Mouse (Mus musculus) CD4-positive, CD25-positive, alpha-beta regulatory T cell, adult 2 months (primary cell): Measurements from ENCODE around the gene Slc25a51.

Experiments used
- DNase-seq: peaks from one replicate; pipeline ENCODE4 v3.0.0-alpha.2; 2012; ENCODE audit warnings: low read depth, low spot score

The Slc25a51 gene

DNA sequence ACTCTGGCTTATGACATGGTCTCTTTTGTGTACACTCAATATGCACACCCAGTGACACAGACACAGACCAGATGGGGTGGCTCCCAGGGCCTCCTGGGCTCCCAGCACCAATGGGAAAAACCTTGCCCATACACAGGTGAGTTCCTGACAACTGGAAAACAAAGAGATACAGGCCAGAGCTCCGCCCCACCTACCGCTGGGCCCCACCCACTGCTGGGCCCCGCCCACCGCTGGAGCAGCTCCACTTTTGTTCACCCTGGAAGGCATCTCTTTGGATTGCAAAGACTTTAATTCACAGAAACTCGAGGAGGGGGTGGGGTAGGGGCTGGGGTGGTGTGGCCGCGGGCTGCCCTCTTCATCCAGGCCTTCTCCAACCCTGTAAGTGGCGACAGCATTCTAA is 14.8 kb upstream of the Slc25a51 start:
- DNase-seq, result no peak

DNA sequence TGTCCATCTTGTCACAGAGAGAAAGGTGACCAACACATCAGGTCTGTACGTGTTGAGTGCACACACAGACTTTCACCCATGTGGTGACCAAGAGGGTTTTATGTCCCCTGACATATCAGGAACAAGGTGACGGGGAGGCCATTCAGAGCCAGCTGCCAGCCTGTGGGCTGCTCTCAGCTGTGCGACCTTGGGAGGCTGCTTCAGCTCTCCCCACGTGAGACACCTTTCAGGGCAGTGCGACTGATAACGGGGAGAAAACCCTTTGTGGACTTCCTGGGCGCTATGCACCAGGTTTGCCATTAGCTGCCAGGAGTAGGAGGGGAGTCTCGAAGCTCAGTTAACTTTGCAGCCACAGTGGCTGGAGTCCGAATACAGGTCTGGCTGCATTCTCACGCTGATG is 14.1 kb upstream of the Slc25a51 start:
- no peak for DNase-seq

DNA sequence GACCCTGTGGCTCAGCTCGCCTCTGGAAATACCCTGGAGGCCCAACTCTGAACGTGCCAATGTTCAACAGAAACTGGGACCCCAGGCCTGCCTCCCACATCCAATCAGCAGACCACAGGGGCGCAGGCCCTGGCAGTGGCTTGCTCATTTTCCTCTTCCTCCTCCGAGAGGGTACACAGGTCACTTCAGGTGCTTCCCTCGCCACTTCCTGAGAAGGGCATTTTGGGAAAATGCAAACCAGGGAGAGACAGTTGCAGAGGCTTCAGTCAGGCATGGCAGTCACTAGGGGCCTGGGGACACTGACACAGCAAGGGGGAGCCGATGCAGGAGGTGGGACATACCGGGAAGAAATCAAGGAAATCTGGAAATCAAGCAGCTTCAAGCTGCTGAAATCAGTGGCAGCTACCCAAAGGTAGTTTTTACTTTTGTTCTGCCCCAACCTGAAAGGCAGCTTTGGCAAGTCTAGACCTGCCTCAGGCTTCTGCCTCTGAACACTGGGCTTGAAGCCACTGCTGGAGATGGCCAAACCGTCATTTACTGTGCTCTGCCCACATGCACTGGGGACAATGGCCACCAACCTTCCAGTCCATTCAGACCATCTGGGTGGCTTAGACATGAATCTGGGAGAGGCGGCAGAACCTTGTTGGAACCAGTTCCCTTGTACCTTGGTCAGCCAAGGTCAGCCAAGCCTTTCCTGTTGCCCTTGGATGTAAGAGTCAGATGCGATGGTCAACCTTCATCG is 13.1 kb upstream of the Slc25a51 start:
- DNase-seq, result no peak

DNA sequence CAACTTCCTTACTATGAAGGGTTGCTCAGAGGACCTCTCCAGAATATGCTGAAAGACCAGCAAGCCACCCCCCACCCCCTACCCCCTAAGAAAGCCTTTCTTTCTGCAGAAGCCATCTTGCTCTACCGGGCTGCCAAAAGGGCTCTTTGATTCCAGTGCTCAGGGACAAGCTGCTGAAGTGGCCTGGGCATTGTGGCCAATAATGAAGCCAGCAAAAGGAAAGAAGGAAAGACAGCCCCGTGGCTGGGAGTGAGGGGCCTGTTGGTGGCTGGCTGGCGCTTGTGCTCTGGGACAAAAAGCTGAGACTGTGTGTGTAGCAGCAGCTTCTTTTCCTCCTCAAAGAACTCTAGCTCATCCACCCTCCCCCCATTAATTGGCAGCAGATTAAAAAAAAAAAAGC is 12.2 kb upstream of the Slc25a51 start:
- DNase-seq, result no peak

DNA sequence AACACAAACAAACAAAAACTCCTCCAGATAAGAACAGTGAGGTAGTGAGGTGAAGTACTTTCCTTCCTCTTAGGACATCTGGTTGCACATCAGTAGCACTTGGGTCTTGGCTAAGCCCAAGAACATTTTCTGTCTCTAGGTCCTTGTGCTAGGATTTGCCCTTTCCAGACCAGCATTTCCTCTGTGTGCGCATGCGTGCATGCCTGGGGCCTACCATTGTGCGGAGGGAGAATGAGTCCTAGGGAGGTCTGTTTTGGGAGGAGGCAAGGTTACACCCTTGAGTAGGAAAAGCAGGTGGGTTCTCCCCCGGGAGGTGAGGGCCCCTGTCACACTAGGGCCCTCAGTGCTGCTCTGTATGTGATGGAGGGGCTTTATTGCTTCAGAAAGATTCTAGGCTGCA is 10.5 kb upstream of the Slc25a51 start:
- DNase-seq, result no peak

DNA sequence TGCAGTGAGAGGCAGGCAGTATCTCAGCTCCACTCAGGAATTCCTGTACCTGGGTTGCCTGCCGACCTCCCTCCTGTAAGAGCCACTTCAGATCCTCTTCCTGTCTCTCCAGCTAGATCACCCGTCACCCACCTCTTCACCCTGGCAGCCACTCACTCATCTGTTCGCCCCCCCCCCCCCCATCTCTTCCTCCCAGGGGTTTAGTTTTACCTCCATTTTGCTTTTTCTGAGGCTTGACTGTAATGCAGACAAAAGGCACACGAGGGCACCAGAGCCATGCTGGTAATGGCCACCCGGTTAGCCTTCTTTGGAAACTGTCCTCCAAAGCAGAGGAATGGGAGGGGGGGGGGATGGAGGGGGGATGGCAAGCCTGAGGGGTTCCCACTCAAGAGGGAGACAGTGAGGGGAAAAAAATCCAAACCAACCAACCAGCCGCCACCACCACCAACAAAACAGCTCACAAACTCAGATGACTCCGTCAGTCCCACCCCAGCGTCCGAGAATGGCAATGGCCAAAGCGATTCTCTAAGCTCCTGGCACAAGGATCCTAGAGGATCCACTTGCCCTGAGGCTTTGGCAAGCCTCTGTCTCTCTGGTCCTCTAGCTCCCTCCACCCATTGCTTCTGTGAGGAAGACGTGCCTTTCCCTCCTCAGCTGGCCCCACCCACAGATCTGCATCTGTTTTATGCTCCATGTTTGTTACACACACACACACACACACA is 9.8 kb upstream of the Slc25a51 start:
- DNase-seq, result peak; percentile 83

DNA sequence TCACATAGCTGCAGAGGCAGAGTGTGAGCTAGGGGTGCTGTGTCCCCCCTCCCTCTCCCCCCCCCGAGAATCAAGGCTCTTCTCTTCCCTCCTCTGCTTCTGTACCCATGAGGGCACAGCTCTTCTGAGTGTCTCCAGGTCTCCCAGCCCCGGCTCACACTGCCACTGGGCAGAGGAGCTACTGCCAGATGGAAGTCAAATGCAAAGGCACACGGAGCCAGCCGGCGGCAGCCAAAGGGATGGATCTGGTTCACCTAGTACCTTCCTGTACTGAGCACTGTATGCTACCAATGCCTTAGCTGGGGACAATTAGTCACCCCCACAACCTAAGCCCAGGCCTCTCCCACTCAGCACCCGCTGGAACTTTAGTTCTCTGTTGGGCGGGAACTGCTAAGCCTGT is 7.7 kb upstream of the Slc25a51 start:
- DNase-seq, result no peak

DNA sequence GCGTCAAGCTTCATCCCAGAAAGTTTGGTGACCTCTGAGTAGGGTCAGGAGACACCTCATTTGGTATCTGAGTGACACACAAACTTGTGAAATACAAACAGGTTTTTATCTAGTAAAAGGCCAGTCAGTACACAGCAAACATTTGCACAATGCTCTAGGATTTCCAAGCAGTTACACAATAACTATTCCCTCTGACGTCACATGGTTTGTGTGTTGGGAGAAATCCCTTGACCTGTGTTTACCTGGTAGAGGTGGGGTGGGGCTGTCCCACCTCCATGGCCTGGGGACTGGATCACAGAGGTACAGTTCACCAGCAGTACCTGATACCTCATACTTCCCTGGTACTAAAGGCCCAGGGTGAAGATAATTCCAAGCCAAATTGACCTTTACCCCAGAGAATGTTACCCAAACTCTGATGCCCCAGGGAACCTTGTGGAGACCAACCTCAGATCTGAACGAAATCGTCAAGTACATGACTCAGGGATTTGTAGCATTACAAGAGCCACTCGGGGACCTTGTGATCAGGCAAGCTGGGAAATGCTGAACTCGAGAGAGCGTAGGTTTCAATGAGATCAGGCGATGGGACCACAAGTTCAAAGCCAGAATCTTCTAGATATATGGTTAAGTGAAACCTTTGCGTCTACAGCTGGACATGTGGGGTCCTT is 5.2 kb upstream of the Slc25a51 start:
- no peak for DNase-seq

DNA sequence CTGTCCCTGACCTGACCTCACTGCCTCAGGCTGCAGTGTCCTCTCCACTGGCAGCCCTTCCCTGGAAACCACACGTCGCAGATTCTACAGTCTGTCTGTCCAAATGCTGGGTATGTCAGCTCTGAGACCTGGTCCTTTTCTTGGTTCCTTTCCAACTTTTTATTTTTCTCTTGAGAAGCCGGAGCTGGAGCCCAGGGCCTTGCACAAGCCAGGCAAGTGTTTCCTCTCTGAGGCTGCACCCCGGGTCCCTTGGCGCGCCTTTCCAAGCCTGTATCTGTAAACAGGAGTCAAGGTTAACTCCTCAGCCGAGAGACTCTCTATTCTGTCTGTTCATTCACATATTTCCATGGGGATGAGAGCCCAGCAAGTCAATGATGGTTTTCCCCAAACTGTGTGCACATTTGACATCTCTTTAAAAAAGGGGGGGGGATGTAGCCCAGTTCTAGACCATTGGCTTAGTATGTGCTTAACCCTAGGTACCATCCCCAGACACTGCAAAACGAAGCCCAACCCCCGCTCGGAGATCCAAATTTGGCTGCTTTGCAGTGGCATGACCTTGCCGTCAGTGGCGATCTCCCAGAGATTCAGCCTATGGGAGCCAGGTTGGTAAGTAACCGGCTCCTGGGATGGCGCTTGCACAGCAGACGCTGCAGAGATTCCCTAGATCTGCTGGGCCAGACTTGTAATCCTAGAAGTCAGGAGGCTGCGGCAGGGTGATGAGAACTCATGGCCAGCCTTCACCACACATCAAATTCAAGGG is 4.0 kb upstream of the Slc25a51 start:
- no peak for DNase-seq

DNA sequence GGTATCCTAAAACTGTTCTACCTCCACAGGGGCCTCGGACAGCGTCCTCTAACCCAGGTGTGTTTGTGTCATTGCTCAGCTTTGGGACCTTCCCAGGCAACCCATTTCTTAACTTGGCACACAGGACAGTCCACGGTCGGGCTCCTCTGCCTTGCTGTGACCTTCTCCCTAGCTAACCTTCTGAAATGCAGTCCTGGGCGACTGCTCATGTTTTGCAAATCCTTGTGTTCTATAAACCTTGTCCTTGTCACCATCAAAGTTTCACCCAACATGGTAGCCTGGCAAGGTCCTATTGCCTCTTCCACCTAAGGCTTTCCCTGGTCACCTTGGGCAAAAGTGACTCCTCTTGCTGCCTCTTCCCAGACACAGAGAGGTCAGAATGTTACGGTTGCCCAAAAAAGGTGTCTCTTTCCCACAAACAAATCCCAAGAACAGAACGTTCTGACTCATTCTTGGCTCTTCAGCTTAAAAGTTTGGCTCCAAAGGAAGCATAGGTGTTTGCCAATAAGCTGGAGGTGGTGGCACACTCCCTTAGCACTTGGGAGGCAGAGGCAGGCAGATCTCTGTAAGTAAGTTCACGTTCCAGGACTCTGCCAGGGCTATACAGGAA is 2.7 kb upstream of the Slc25a51 start:
- DNase-seq, result no peak

DNA sequence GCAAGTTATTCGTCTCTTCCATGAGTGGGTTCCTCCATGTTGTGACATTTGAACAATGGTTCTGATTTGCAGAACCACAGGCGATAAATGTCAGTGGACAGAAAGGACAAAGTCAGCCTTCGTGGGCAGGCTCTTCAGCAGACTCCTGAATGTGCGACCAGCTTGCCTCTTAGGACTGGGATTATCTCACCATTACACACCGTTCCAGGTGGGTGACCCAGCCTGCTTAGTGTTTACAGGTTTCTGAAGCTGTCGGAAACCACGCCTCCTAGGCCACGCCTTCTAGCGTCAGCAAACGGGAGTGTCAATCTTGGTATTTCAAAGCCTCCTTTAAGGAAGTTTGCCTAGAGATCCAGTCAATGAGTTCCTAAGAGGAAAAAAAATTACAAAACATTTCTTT is 704 bp upstream of the Slc25a51 start:
- DNase-seq, result peak; percentile 93

DNA sequence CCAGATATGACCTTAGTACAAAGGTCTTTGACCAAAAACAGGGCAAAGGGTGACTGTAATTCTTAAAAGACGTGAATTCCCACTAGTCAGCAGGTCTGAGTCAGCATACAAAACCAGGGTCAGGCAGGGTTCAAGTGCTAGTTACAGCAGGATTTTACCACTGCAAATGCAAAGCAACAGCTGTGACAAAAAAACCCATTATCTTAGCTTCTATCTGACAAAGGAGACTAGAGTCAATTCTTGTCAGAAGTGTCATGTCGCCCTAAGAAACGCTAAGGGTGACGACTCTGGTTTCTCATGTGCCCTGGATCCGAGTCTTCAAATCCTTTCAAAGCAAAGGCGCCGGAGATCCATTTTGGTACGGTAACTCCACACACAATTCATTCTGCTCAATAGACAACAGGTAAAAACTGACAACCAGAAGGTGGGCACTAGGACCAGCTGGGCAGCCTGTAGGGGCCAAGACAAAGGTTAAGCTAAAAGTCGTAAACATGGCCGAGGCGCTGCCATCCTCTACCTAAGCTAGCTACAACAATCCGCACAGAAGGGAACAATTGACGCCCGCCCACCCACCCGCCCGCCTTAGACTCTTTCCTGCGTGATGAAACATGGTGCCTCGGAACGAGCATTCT is 747 bp downstream of the Slc25a51 start:
- peak; percentile 49 for DNase-seq

DNA sequence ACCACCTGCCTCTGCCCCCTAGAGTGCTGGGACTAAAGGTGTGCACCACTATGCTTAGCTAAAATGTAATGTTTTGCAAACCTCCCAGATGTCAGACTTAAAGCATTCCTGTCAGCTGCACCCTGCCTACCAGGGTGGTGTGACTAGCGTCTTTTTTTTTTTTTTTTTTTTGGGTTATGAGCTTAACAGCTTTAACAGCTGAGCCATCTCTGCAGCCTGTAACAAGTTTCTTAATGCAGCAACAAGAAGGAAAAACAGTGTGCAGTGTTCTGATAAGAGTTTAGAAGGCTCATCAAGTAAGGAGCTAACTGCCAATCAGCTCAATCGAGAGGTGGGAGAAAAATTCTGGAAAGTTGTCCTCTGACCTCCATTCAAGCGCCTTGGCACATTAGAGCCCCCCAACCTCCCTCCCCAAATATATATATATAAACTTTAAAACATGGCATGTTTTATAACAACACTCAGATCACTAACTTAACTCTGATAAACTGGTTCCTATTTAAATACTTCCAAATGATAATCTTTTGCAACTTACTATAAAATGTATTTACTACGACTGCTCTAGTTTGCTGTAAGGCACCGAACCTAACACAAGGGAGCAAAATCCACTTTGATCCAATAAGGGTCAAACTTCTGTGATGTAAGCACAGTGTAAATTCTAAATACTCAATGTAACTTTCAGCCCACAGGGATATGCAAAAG is 1.4 kb downstream of the Slc25a51 start:
- DNase-seq, result no peak

DNA sequence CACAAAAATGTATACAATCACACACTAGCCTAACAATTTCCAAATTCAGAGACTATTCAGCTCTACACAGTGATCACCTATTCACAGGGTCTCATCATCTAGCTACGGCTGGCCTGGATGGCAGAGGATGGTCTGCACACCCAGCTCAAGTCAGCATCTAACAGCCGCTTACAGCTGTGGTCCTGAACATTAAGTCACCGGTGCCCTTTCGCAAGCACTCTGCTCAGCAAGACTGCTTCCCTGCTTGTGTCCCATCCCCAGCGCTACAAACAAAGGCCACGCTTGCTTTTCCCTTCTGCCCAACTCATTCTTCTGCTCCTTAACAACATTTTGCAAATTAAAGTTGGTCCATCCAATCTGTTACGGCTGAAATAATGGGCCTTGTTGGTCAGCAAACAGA is 2.2 kb downstream of the Slc25a51 start:
- no peak for DNase-seq

DNA sequence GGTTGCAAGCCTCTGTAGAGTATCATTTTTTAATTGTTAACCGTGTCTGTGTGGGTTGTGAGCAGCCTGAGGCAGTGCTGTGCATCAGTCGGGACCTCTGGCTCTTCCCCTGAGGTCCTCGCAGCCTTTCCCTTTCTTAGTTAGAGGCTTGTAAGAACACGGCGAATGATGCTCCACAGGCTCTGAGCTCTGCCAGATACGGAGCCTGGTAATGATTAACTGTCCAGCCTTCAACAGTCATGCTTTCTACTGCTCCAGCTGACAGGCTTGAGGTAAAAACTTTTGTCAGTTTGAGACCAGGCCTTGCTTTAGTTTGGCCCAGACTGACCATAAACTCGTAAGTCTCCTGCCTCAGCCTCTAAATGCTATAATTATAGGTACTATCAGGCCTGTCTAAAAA is 3.3 kb downstream of the Slc25a51 start:
- DNase-seq, result no peak

DNA sequence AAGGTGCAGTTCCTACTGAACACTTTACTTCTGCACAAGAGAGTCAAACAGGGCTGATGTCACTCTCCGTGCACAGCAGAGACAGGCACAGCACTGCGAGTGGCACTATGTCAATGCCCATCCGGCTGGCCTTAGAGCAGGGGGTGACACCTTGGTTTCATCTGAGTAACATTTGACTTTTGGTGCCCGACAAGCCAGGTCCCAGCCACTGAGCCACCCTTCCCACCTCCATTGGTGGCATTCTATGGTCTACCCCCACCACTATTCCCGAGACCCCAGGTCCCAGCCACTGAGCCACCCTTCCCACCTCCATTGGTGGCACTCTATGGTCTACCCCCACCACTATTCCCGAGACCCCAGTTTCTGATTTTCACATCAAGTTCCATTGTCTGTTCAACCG is 4.5 kb downstream of the Slc25a51 start:
- DNase-seq, result no peak

DNA sequence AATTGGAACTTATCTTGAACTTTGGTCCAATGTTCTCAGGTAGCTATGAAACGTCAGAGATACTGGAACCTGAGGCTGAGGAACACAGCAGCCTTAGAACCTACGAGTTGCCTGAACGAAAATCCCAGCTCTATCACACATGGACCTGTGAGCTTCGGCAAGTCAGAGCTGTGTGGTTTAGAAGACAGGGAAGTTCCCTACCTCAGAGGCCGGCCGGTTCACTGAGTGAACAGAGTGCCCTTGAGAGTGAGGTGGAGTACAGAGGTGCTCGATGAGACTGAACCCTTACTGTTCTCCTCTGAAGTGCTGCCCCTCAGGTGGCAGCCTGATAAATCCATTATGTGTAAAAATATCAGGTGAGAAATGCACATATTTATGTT is 5.1 kb downstream of the Slc25a51 start:
- no peak for DNase-seq

DNA sequence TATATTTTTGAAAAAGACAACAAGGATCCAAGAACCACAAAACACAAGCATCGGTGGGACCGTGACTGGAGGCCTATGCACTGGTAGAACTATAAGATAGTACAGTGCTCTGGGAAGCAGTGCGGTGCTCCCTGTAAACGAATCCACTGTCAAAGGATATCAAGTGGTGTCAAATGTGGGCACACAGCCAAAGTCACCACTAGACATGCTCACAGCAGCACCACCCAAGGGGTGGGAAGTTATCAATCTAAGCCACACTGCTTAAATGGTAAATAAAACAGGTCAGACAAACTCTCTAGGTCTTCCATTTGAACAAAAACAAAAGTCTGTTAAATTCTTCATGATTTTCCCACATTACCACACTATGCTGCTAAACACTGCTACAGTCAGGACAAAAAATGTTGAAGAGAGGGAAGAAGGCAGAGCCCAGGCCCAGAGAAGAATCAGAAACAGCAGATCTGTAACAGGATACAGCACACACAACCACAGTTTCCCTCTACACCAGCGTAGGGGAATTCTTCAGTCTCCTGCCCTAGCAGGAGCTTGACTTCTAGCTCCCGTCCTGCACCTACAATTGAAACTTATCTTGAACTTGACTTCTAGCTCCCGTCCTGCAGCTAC is 5.6 kb downstream of the Slc25a51 start:
- peak; percentile 28 for DNase-seq

DNA sequence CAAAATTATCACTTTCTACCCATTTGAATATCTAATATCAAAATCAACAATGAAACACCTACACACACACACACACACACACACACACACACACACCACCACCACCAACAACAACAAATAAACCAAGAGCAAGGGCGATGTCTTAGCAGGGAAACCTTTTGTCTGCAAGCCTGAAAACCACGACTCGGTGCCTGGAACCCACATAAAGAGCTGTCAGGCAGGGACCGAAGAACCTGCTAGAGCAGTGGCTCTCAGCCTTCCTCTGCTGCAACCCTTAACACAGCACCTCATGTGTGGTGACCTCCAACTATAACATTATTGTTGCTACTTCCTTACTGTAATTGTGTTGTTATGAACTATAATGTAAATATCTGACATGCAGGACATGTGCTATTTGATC is 6.3 kb downstream of the Slc25a51 start:
- no peak for DNase-seq
